Mouse (Mus musculus) liver, adult 2 months (tissue): ENCODE results near the gene Elavl4.

Source experiments
- CTCF ChIP-seq: fragments of 200-500 bp; IDR thresholded peaks from 2 replicates; pipeline ENCODE4 v1.5.1; 2011; ENCODE audit warnings: low read depth, low read length, control low read depth
- POLR2A ChIP-seq: fragments of 200-500 bp; IDR thresholded peaks from 2 replicates; pipeline ENCODE4 v1.6.1; 2011; ENCODE audit warnings: low read length, control low read depth; ENCODE audit not compliant: insufficient read depth; ENCODE audit errors: extremely low read depth

GRCm38 (mm10) chr4:110234554-110234953, 117.2 kb downstream of the Elavl4 start:
- no peak for TF ChIP-seq POLR2A
- no peak for TF ChIP-seq CTCF
